Mouse (Mus musculus) embryo, embryonic 11.5 days (tissue): ENCODE data around the gene Pes1.

Experiments
- DNase-seq: peaks from one replicate; pipeline ENCODE4 v3.0.0-alpha.2; 2012; ENCODE audit warnings: low read depth, low spot score

Pes1 gene

GRCm38 (mm10) chr11:3964416-3965172 lies 819 bp downstream of the Pes1 start:
- DNase-seq: no peak

DNA sequence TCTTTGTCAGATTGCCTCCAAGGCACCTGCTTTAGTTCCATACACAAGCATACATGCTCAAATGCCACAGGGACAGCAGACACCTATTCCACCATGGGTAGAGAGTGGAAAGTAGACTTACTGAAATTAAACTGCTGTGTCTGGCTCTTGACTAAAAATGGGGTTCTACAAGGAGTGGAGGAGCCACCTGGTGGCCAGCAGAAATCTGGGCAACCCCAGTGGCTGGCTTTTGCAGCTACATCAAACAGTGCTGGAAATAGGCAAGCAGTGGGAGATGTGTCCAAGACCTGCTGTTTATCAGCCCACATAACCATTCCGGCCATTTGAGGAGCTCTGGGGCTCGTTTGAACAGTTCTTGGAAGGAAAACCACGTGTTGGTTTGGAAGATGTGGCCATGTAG lies 6.1 kb downstream of the Pes1 start:
- no peak for DNase-seq

- no peak for DNase-seq
Measured at GRCm38 (mm10) chr11:3970361-3970760, 6.6 kb downstream of the Pes1 start.

- no peak for DNase-seq
Measured at GRCm38 (mm10) chr11:3973081-3973480, 9.3 kb downstream of the Pes1 start.

DNA sequence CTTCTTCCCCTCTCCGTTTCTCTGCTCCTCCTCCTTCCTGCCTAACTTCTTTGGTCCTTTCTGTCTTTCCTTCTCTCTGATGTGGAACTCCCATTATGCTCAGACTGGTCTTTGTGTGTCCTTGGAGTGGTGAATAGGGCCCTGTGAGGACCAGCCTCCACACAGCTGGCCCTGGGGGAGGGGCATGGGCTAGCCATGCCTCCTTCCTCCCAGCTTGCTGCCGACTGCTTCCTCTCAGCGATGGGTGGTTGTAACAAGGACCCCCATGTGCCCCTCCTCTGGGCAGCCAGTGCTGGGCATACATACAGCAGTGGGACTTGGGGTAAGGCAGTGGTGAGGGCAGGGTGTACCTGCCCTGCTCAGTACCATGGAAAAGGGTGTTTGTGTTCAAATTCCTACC lies 10.5 kb downstream of the Pes1 start:
- DNase-seq: no peak

GRCm38 (mm10) chr11:3976678-3977077 lies 12.9 kb downstream of the Pes1 start, which contains the start of gene 4930556J24Rik:
TSS of gene 4930556J24Rik (minus strand) at chr11:3976778.
- no peak for DNase-seq

- DNase-seq: no peak
Measured at GRCm38 (mm10) chr11:3978421-3978820, 14.6 kb downstream of the Pes1 start.

GRCm38 (mm10) chr11:3981536-3981935 lies 17.8 kb downstream of the Pes1 start:
- DNase-seq: no peak

DNA sequence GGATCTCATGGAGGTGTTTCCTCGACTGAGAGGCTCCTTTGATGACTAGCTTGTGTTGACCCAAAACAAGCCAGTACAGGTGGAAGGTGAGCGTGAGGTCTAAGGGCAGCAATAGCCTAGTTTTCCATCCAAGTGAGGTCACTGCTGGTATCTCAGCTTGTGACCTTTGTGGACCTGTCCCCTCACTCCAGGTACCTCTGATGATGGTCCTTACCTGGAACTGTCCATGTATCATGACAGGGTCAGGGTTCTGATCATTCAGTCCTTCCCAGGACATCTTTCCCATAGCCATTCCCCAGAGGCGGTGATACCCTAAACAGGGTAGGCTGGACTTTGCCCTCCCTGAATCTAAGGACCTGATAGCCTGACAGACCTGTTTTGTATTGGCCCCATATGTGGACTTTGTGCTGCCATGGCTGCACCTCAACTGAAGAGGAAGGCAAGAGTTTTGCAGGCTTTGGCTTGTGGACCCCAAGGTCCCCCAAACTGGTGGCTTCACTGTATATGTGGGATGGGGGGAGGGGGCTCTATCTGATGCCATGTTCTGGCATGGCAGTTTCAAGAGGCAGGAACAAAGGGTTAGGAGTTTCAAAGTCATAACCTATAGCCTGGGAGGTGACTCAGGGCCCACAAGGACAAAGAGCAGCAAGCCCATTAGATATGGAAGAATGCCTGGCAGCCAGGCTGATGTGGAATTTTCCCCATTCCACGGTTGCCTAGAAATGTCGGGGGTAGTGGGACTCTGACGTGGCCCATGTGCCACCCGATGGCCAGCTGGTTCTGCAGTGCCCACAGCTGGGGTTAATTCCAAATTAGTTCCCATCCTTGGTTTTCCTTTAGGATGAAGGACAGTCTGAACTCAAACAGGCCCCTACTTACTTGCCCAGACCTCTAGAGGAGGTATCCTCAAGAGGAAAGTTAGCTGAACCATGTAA lies 18.8 kb downstream of the Pes1 start:
- no peak for DNase-seq

DNA sequence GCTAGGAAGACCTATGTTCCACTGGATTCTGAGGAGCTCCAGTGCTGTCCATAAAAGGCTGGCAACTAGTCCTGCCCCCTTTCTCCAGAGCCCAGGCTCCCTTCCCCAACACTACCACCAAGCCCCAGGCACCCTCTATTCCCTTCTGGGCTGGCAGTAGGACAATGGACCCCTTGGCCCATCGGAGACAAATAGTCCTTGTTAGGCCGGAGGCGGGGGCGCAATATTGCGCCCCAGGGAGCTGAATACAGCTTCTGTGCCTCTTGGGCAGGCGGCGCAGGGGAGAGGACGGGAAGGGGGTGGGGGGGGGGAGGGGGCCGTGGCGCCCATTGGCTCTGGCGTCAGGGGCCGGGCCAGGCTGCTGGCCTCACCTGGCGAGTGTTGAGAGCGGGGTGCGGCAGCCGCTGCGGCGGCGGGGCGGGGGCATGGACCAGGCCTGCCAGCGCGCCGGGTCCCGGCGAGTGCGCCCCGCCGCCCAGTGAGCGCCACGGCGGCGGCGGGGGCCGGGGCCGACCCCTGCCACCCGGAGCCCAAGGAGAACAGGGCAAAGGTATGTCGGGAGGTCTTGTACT lies 19.6 kb downstream of the Pes1 start, which contains the start of gene Gal3st1:
Gene Gal3st1, plus strand, starts transcription at position 346 of the 572 bp plus-strand sequence.
- DNase-seq: no peak

- DNase-seq: no peak
Measured at GRCm38 (mm10) chr11:3983863-3984745, 20.3 kb downstream of the Pes1 start.

DNA sequence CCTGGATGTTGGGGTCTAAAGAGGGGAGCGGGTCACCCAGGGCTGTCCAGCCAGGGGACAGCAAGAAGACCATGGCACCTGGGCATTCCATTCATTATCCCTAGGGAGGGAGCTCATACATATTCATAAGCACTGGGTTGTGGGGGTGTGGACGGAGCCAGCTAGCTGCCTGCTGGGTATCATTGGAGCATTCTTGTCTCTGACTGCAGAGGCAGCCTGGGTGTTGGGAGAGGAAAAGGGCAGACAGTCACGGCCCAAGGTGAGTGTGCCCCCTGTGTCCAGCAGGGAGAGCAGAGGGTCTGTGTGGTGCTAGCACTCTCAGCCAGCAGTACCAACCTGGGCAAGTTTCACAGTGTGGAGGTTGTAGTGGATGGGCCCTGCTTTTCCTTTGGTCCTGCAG lies 26.0 kb downstream of the Pes1 start:
- no peak for DNase-seq

DNA sequence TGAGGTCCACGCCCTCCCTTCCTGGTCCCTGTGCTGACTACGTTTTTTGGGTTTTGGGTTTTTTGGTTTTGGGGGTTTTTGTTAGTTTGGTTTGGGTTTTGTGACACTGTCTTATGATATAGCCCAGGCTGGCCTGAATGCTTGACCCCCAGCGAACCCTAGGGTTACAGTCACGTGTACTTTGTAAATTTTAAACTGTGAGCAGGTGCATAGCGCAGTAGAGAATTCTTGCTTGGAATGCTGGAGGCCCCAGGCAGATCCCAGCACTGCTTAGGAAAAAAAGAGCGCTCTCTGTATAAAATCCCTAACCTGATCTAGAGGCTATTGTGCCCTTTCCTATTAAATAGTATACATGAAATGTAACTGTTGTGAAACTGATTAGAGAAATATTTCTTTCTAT lies 29.4 kb downstream of the Pes1 start:
- no peak for DNase-seq

DNA sequence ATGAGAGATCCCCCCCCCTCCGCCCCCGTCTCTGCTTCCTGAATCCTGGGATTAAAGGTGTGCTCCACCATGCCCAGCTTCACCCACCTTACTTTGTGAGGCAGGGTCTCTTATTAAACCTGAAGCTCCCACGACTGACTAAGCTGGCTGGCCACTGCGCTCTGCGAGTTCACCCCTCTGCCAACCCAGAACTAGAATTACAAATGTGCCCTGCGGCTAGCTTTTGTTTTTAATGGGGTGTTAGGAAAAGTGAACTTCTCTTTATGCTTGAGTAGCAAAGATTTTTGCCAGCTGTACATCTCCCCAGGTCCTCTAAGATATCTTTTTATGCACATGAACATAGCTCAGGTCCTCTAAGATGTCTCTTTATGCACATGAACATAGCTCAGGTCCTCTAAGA lies 30.1 kb downstream of the Pes1 start:
- no peak for DNase-seq

GRCm38 (mm10) chr11:3995511-3995910 lies 31.7 kb downstream of the Pes1 start:
- no peak for DNase-seq

- DNase-seq: no peak
Measured at GRCm38 (mm10) chr11:3996840-3997239, 33.1 kb downstream of the Pes1 start.

- no peak for DNase-seq
Measured at GRCm38 (mm10) chr11:3997978-3998720, 34.4 kb downstream of the Pes1 start.

DNA sequence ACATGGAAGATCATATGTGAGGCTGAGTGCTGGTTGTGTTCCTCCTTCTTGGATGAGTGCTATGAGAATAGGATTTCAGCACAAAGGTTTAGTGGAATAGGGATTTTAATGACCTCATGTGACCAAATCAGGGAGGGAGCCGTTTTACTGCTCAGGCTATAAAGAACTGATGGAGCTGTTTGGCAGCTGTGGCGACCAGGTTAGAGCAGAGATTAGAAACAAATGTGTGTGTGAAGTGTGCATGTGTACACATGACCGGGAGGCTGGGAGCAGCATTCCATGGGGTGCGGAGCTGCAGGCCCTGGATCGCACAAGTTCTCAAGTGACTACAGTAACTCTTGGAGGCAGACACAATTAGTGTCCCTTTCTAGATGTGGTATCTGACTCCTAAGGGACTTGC lies 35.8 kb downstream of the Pes1 start:
- DNase-seq: no peak

DNA sequence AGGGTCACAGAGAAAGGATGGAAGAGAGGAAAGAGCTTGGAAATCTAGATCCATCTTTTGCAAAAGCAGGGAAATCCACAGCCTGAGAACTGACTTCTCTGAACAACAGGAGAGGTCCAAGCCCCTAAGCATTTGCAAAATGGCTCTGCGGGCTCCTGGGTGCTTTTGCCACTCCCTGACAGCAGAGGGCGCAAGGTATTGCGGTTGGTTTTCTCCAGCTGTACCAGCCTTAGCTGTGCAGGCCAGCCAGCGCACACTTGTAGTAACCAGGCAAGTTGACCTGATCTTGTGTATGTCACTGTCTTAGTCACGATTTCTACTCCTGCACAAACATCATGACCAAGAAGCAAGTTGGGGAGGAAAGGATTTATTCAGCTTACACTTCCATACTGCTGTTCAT lies 37.8 kb downstream of the Pes1 start:
- peak; percentile 44 for DNase-seq

DNA sequence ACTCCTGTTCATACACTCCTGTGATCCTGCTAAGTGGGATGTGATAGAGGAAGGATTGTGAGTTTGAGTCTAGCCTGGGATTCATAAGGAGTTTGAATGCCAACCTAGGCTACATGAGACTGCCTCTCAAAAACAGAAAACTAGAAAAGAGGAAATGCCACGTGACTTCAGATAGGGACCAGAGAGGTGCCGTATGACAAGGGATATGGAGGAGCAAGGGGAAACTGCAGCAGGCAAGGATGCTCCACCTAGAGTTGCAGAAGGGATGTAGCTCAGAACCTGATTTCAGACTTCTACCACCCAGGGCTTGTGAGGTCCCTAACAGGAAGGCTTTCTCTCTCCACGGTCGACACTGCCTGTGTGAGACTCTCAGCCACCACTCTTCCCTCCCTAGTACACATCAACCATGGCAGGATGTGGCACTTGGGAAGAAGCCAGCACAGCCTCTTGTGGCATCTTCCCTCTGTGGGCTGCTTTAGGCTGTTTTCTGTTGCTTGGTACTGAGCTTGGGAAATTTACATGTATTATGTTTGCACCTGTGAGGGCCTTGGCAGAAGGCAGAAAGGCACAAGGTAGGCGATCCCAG lies 41.5 kb downstream of the Pes1 start:
- no peak for DNase-seq
